Mouse (Mus musculus): ENCODE data around the gene Prx.

The Prx gene

GRCm38 (mm10) chr7:27476098-27476635 is 23.0 kb upstream of the Prx start:
- TF ChIP-seq GATA4 (IDR thresholded peaks at IDR 0.05; ENCODE audit: insufficient replicate concordance, low read length), result no peak

GRCm38 (mm10) chr7:27478561-27478960 is 20.6 kb upstream of the Prx start:
- no peak for TF ChIP-seq GATA4 (IDR thresholded peaks at IDR 0.05; ENCODE audit: insufficient replicate concordance, low read length)

GRCm38 (mm10) chr7:27479750-27480149 is 19.4 kb upstream of the Prx start:
- TF ChIP-seq GATA4 (IDR thresholded peaks at IDR 0.05; ENCODE audit: insufficient replicate concordance, low read length), result no peak

- TF ChIP-seq GATA4 (IDR thresholded peaks at IDR 0.05; ENCODE audit: insufficient replicate concordance, low read length), result no peak
Observed at GRCm38 (mm10) chr7:27480506-27480905, 18.6 kb upstream of the Prx start.

- no peak for TF ChIP-seq GATA4 (IDR thresholded peaks at IDR 0.05; ENCODE audit: insufficient replicate concordance, low read length)
Observed at GRCm38 (mm10) chr7:27480927-27481626, 18.0 kb upstream of the Prx start.

- TF ChIP-seq GATA4 (IDR thresholded peaks at IDR 0.05; ENCODE audit: insufficient replicate concordance, low read length), result peak; percentile 9; the same call in 1 of the 2 replicates
Observed at GRCm38 (mm10) chr7:27481627-27481969, 17.5 kb upstream of the Prx start.

- TF ChIP-seq GATA4 (IDR thresholded peaks at IDR 0.05; ENCODE audit: insufficient replicate concordance, low read length), result no peak
Observed at GRCm38 (mm10) chr7:27483860-27484259, 15.3 kb upstream of the Prx start.

DNA sequence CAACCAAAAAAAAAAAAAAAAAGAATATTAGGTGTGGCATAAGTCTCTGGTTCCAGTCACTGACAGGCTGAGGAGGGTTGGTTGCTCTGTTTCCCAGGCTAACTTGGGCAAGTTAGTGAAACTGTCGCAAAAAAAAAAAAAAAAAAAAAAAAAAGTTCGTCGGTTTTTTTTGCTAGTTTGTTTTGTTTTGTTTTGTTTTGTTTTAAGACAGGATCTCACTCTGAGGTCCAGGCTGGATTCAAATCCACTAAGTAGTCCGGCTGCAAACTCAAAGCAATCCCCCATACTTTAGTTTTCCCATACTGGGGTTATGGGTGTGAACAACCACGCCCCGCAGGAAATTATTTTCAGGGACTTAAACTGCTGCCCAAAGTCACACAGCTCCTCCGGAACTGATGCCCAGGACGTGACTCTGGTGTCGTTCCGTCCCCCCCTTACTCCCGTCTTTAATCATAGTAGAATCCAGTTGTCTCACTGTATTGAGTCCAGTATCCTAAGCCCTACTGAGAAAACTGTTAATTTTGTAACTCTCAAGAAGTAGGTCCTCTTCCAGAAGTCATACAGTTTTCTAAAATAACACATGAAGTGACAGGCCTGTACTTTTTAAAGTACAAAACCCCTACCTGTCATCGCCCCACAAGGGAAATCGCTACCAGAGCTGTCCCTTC is 12.9 kb upstream of the Prx start:
- TF ChIP-seq GATA4 (IDR thresholded peaks at IDR 0.05; ENCODE audit: insufficient replicate concordance, low read length), result no peak

- no peak for TF ChIP-seq GATA4 (IDR thresholded peaks at IDR 0.05; ENCODE audit: insufficient replicate concordance, low read length)
Observed at GRCm38 (mm10) chr7:27486770-27487697, 12.1 kb upstream of the Prx start, which contains the start of gene Sertad1. Gene Sertad1, plus strand, starts transcription at chr7:27486910.

GRCm38 (mm10) chr7:27487740-27488268 is 11.3 kb upstream of the Prx start:
- no peak for TF ChIP-seq GATA4 (IDR thresholded peaks at IDR 0.05; ENCODE audit: insufficient replicate concordance, low read length)

DNA sequence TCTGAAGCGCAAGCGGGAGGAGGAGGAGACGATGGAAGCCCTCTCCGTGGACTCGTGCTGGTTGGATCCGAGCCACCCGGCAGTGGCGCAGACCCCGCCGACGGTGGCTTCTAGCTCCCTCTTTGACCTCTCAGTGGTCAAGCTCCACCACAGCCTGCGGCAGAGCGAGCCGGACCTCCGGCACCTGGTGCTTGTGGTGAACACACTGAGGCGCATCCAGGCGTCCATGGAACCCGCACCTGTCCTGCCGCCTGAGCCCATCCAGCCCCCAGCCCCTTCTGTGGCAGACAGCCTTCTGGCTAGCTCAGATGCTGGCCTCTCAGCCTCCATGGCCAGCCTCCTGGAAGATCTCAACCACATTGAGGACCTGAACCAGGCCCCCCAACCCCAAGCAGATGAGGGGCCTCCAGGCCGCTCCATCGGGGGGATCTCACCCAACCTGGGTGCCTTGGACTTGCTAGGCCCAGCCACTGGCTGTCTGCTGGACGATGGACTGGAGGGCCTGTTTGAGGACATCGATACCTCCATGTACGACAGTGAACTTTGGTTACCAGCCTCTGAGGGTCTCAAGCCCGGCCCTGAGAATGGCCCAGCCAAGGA is 9.8 kb upstream of the Prx start:
- no peak for TF ChIP-seq GATA4 (IDR thresholded peaks at IDR 0.05; ENCODE audit: insufficient replicate concordance, low read length)

- no peak for TF ChIP-seq GATA4 (IDR thresholded peaks at IDR 0.05; ENCODE audit: insufficient replicate concordance, low read length)
Observed at GRCm38 (mm10) chr7:27490227-27490542, 8.9 kb upstream of the Prx start.

GRCm38 (mm10) chr7:27490543-27491329 is 8.4 kb upstream of the Prx start:
- no peak; the same call in 1 of the 2 replicates for TF ChIP-seq GATA4 (IDR thresholded peaks at IDR 0.05; ENCODE audit: insufficient replicate concordance, low read length)

- TF ChIP-seq GATA4 (IDR thresholded peaks at IDR 0.05; ENCODE audit: insufficient replicate concordance, low read length), result no peak
Observed at GRCm38 (mm10) chr7:27491856-27492255, 7.3 kb upstream of the Prx start.

All from liver, adult (tissue).